Comparison of ENCODE assay signal across 9 mouse cellular contexts in genomic region chr11:115631505-115631890, GRCm38 (mm10). TPM values are rescaled to one million over a fixed set of nuclear protein-coding genes. Genes with fewer than 3 reads are reported as not detected.
DNase-seq lines count a peak whose midpoint lies in the region; ATAC-seq and TF ChIP-seq lines count a peak whose summit lies in the region.
"Had no signal": no experiment of that assay in that cellular context is flagged by ENCODE, and none has a peak within 500 bp of the region (broad histone marks: within the 10 kb centered on the region; RNA-seq: fewer than 3 reads in every experiment).

No protein-coding gene starts in this region.

- peak; percentile 73 for TF ChIP-seq RAD21 in MEL (IDR thresholded peaks at IDR 0.05; ENCODE audit: low read depth, low read length)

- no peaks in the 10 kb centered on the region for H3K9me3 ChIP-seq in kidney, embryonic 14.5 days (ENCODE audit: control insufficient read depth, low read length)
- H3K9me3 ChIP-seq in MEL (replicated peaks; ENCODE audit: insufficient read depth, low read length): no peaks in the 10 kb centered on the region
- H3K9me3 ChIP-seq: neural tube, embryonic 12.5 days had no signal

- H3K4me3 ChIP-seq in kidney, embryonic 14.5 days (ENCODE audit: low read length): no peak overlapping the region
- H3K4me3 ChIP-seq in MEL (ENCODE audit: control insufficient read depth in 1 of 2, insufficient read depth in 1 of 2, low read depth in 2 of 2, low read length in 2 of 2): peak overlapping the region; percentile 47 to 49
- no peak overlapping the region for H3K4me3 ChIP-seq in cortical plate, adult 2 months (ENCODE audit: insufficient read depth, low read length)
- no peak overlapping the region for H3K4me3 ChIP-seq in small intestine, adult 2 months (ENCODE audit: low read depth, low read length)
- H3K4me3 ChIP-seq: neural tube, embryonic 12.5 days had no signal

- WGBS in kidney, embryonic 14.5 days: 20% methylated on average over 3 of the region's 3 CpGs
- 25% methylated on average over 3 of the region's 3 CpGs for WGBS in small intestine, adult 2 months

- DNase-seq in kidney, adult 11 months: peak; percentile 57
- DNase-seq in MEL (ENCODE audit: low read depth, low spot score): peak; percentile 89
- peak; percentile 68 to 78 for DNase-seq in kidney, postnatal 36 days
- DNase-seq in urinary bladder, postnatal 36 days (ENCODE audit: low spot score in 2 of 2): no peak
- DNase-seq in right cerebral cortex, postnatal 25 days: no peak

- H3K36me3 ChIP-seq in kidney, embryonic 14.5 days (ENCODE audit: control insufficient read depth, insufficient read depth, low read length): no peaks in the 10 kb centered on the region
- peaks cover 0 to 9% of the 10 kb centered on the region in 2 experiments; a peak in 2 of 4 replicates for H3K36me3 ChIP-seq in MEL (ENCODE audit: control insufficient read depth in 1 of 2, insufficient read depth in 2 of 2, low read length in 2 of 2)
- H3K36me3 ChIP-seq in small intestine, adult 2 months (ENCODE audit: control insufficient read depth, insufficient read depth, low read length): no peaks in the 10 kb centered on the region
- H3K36me3 ChIP-seq: neural tube, embryonic 12.5 days had no signal

- peaks cover 12% of the 10 kb centered on the region for H3K79me2 ChIP-seq in MEL (ENCODE audit: control insufficient read depth, insufficient read depth, low read length, poor library complexity)

- H3K27ac ChIP-seq in kidney, embryonic 14.5 days (ENCODE audit: low read depth, low read length): no peak overlapping the region
- peak overlapping the region; percentile 91 for H3K27ac ChIP-seq in MEL (ENCODE audit: control insufficient read depth, low read depth, low read length)
- H3K27ac ChIP-seq in cortical plate, adult 2 months (ENCODE audit: insufficient read depth, low read length): no peak overlapping the region
- peak overlapping the region; percentile 77 for H3K27ac ChIP-seq in small intestine, adult 2 months (ENCODE audit: insufficient read depth, low read depth, low read length)
- H3K27ac ChIP-seq: neural tube, embryonic 12.5 days had no signal

- no peak overlapping the region for H3K4me2 ChIP-seq in kidney, embryonic 14.5 days (replicated peaks; ENCODE audit: low read depth, low read length)
- H3K4me2 ChIP-seq: neural tube, embryonic 12.5 days had no signal

- H3K4me1 ChIP-seq in kidney, embryonic 14.5 days (ENCODE audit: control insufficient read depth, insufficient read depth, low read length): 0 out of 2 replicates have a peak, but pooled peaks cover 2% of the 10 kb centered on the region
- H3K4me1 ChIP-seq in MEL (ENCODE audit: control insufficient read depth in 1 of 2, insufficient read depth in 2 of 2, low read length in 2 of 2): peaks cover 6 to 29% of the 10 kb centered on the region in 2 experiments
- peaks cover 1% of the 10 kb centered on the region; the same call in 1 of the 2 replicates for H3K4me1 ChIP-seq in cortical plate, adult 2 months (ENCODE audit: control insufficient read depth, insufficient read depth, low read length)
- H3K4me1 ChIP-seq in small intestine, adult 2 months (ENCODE audit: control insufficient read depth, insufficient read depth, insufficient read length, low read length): peaks cover 4% of the 10 kb centered on the region; the same call in 1 of the 2 replicates

- TF ChIP-seq POLR2A in MEL (IDR thresholded peaks at IDR 0.05; ENCODE audit: control insufficient read depth in 1 of 2, insufficient read depth in 1 of 2, low read depth in 1 of 2, low read length in 2 of 2, poor library complexity in 1 of 2): no peak
- no peak for TF ChIP-seq POLR2A in cortical plate, adult 2 months (IDR thresholded peaks at IDR 0.05; ENCODE audit: extremely low read depth, insufficient read depth, low read length)
- no peak for TF ChIP-seq POLR2A in small intestine, adult 2 months (IDR thresholded peaks at IDR 0.05; ENCODE audit: low read depth, low read length)

- H3K9ac ChIP-seq in kidney, embryonic 14.5 days (ENCODE audit: low read depth, low read length): no peak overlapping the region
- H3K9ac ChIP-seq in MEL (ENCODE audit: control insufficient read depth, low read depth, low read length, poor library complexity, severe bottlenecking): peak overlapping the region; percentile 63
- H3K9ac ChIP-seq: neural tube, embryonic 12.5 days had no signal

- no peak for TF ChIP-seq EP300 in MEL (IDR thresholded peaks at IDR 0.05; ENCODE audit: low read depth in 1 of 2, low read length in 2 of 2)

- no peak for ATAC-seq in kidney, embryonic 14.5 days (ENCODE audit: low FRiP score, low TSS enrichment)

- H3K27me3 ChIP-seq in kidney, embryonic 14.5 days (ENCODE audit: control insufficient read depth, insufficient read depth, low read length): no peaks in the 10 kb centered on the region
- H3K27me3 ChIP-seq in MEL (ENCODE audit: control insufficient read depth in 1 of 2, insufficient read depth in 2 of 2, low read length in 2 of 2): no peaks in the 10 kb centered on the region
- H3K27me3 ChIP-seq in small intestine, adult 2 months (ENCODE audit: control insufficient read depth, insufficient read depth, low read length): no peaks in the 10 kb centered on the region
- H3K27me3 ChIP-seq: neural tube, embryonic 12.5 days had no signal

- peak; percentile 68 to 83 (median 72) for TF ChIP-seq CTCF in MEL (IDR thresholded peaks at IDR 0.05 in 2 of 3, conservative IDR thresholded peaks at IDR 0.05 in 1 of 3; ENCODE audit: control insufficient read depth in 1 of 3, insufficient read depth in 1 of 3, low read depth in 2 of 3, low read length in 3 of 3, poor library complexity in 1 of 3, severe bottlenecking in 1 of 3)
- TF ChIP-seq CTCF in cortical plate, adult 2 months (IDR thresholded peaks at IDR 0.05; ENCODE audit: extremely low read depth, insufficient read depth, low read length): peak; percentile 69
- TF ChIP-seq CTCF in small intestine, adult 2 months (IDR thresholded peaks at IDR 0.05; ENCODE audit: extremely low read depth, insufficient read length, insufficient replicate concordance, low read depth, low read length): peak; percentile 40; the same call in 1 of the 2 replicates

TF ChIP-seq in MEL, 35 proteins besides CTCF, POLR2A, EP300 and RAD21 (continues in another document):
- no peak for TF ChIP-seq ZNF384 (IDR thresholded peaks at IDR 0.05; ENCODE audit: low read depth, low read length)
- TF ChIP-seq ETS1 (IDR thresholded peaks at IDR 0.05; ENCODE audit: low read depth, low read length): no peak
- no peak for TF ChIP-seq USF2 (IDR thresholded peaks at IDR 0.05; ENCODE audit: borderline replicate concordance in 1 of 2, insufficient read depth in 1 of 2, low read depth in 1 of 2, low read length in 2 of 2)
- no peak for TF ChIP-seq NELFE (IDR thresholded peaks at IDR 0.05; ENCODE audit: low read depth, low read length)
- no peak for TF ChIP-seq TAL1 (IDR thresholded peaks at IDR 0.05; ENCODE audit: low read length)
- TF ChIP-seq TBP (IDR thresholded peaks at IDR 0.05; ENCODE audit: low read depth, low read length): peak; percentile 2; the same call in 1 of the 2 replicates
- TF ChIP-seq SMC3 (IDR thresholded peaks at IDR 0.05; ENCODE audit: low read depth, low read length): peak; percentile 80
- 0 out of 2 replicates have a peak, but pooled peaks have one; percentile 15 for TF ChIP-seq MXI1 (IDR thresholded peaks at IDR 0.05; ENCODE audit: low read depth, low read length)
- no peak for TF ChIP-seq UBTF (IDR thresholded peaks at IDR 0.05; ENCODE audit: borderline replicate concordance, insufficient read depth, low read depth, low read length)
- peak; percentile 59; the same call in 1 of the 2 replicates for TF ChIP-seq SIN3A (IDR thresholded peaks at IDR 0.05; ENCODE audit: low read length)
- no peak for TF ChIP-seq KAT2A (conservative IDR thresholded peaks at IDR 0.05; ENCODE audit: low read depth, low read length)
- no peak for TF ChIP-seq CHD1 (IDR thresholded peaks at IDR 0.05; ENCODE audit: low read depth, low read length)
- TF ChIP-seq GATA1 (IDR thresholded peaks at IDR 0.05; ENCODE audit: low read depth, low read length): no peak
- TF ChIP-seq MAFK (IDR thresholded peaks at IDR 0.05; ENCODE audit: borderline replicate concordance, low read depth, low read length): no peak
- TF ChIP-seq MYB (IDR thresholded peaks at IDR 0.05; ENCODE audit: low read depth, low read length): no peak
- TF ChIP-seq ELF1 (IDR thresholded peaks at IDR 0.05; ENCODE audit: low read depth, low read length): no peak
- TF ChIP-seq CHD2 (IDR thresholded peaks at IDR 0.05; ENCODE audit: low read length): 0 out of 2 replicates have a peak, but pooled peaks have one; percentile 5

RNA-seq across cellular contexts. Expression of gene Slc25a19, which starts 3.4 kb away (rescaled TPM):
- polyA plus RNA-seq in kidney, embryonic 14.5 days (2014; fragmentation: Nextera tagmentation; extraction: Ambion mirVana): 35.3 and 40.8 TPM in 2 replicates
- total RNA-seq in MEL (2012; rRNA removed): 30.0 and 35.3 TPM in 2 replicates
- polyA plus RNA-seq in MEL (2012; ENCODE audit: insufficient read depth in 1 of 2, insufficient read length in 2 of 2, low read depth in 1 of 2, low replicate concordance in 2 of 2, missing spikeins in 1 of 2): 10 to 100 TPM in 1 of 2 experiments, not detected in 1; 43.1 TPM
- 88.3 and 91.8 TPM in 2 replicates for polyA plus RNA-seq in cortical plate, adult 2 months (2012; rRNA removed)
- 11.3 and 19.6 TPM in 2 replicates for polyA plus RNA-seq in small intestine, adult 2 months (2012; rRNA removed)

RNA-seq across cellular contexts. Expression of gene Mif4gd, which starts 18.7 kb away (rescaled TPM):
- polyA plus RNA-seq in kidney, embryonic 14.5 days (2014; fragmentation: Nextera tagmentation; extraction: Ambion mirVana): 33.3 and 33.6 TPM in 2 replicates
- 42.0 and 52.0 TPM in 2 replicates for total RNA-seq in MEL (2012; rRNA removed)
- polyA plus RNA-seq in MEL (2012; ENCODE audit: insufficient read depth in 1 of 2, insufficient read length in 2 of 2, low read depth in 1 of 2, low replicate concordance in 2 of 2, missing spikeins in 1 of 2): 10 to 100 TPM in 1 of 2 experiments, not detected in 1; 62.9 TPM
- 37.2 and 39.7 TPM in 2 replicates for polyA plus RNA-seq in cortical plate, adult 2 months (2012; rRNA removed)
- 49.4 and 108 TPM in 2 replicates for polyA plus RNA-seq in small intestine, adult 2 months (2012; rRNA removed)

RNA-seq across cellular contexts. Expression of gene Gga3, which starts 27.6 kb away (rescaled TPM):
- polyA plus RNA-seq in kidney, embryonic 14.5 days (2014; fragmentation: Nextera tagmentation; extraction: Ambion mirVana): 14.4 and 22.7 TPM in 2 replicates
- 24.0 and 28.6 TPM in 2 replicates for total RNA-seq in MEL (2012; rRNA removed)
- polyA plus RNA-seq in MEL (2012; ENCODE audit: insufficient read depth in 1 of 2, insufficient read length in 2 of 2, low read depth in 1 of 2, low replicate concordance in 2 of 2, missing spikeins in 1 of 2): 10 to 100 TPM in 1 of 2 experiments, not detected in 1; 59.9 TPM
- 55.4 and 56.5 TPM in 2 replicates for polyA plus RNA-seq in cortical plate, adult 2 months (2012; rRNA removed)
- polyA plus RNA-seq in small intestine, adult 2 months (2012; rRNA removed): 12.6 and 14.7 TPM in 2 replicates

RNA-seq across cellular contexts. Expression of gene Mrps7, which starts 27.8 kb away (rescaled TPM):
- 99.7 and 100 TPM in 2 replicates for polyA plus RNA-seq in kidney, embryonic 14.5 days (2014; fragmentation: Nextera tagmentation; extraction: Ambion mirVana)
- total RNA-seq in MEL (2012; rRNA removed): 138 and 157 TPM in 2 replicates
- 100 to 1,000 TPM; 106 to 199 TPM for polyA plus RNA-seq in MEL (2012; ENCODE audit: insufficient read depth in 1 of 2, insufficient read length in 2 of 2, low read depth in 1 of 2, low replicate concordance in 2 of 2, missing spikeins in 1 of 2)
- polyA plus RNA-seq in cortical plate, adult 2 months (2012; rRNA removed): 46.6 and 50.5 TPM in 2 replicates
- 11.8 and 13.3 TPM in 2 replicates for polyA plus RNA-seq in small intestine, adult 2 months (2012; rRNA removed)

Comparison
In these comparisons a context has a peak if more than half of its experiments do, and no peak if none do; other contexts are left out.
1. DNase-seq: peak in kidney, adult 11 months (single experiment), MEL (single experiment) and kidney, postnatal 36 days (2 of 2); none in urinary bladder, postnatal 36 days (0 of 2) and right cerebral cortex, postnatal 25 days (single experiment).
2. H3K27ac ChIP-seq: peak in MEL (single experiment) and small intestine, adult 2 months (single experiment); none in kidney, embryonic 14.5 days (single experiment) and cortical plate, adult 2 months (single experiment).
3. H3K4me3 ChIP-seq: peak in MEL (2 of 2); none in kidney, embryonic 14.5 days (single experiment), cortical plate, adult 2 months (single experiment) and small intestine, adult 2 months (single experiment).
4. Peak in every context shown above with its lines, with median percentiles within 50 percentile points of each other: CTCF ChIP-seq.